Mouse (Mus musculus) heart, embryonic 10.5 days (tissue): Measurements from ENCODE around the gene Rdh9. TPM values are rescaled to one million over a fixed set of nuclear protein-coding genes. Genes with fewer than 3 reads are reported as not detected.
"Not testable (repeated sequence)": the region's sequence is repeated elsewhere in the genome, so short reads cannot be mapped to it uniquely, and the experiment has no call there.

Source experiments
- DNase-seq: peaks from one replicate; pipeline ENCODE4 v3.0.0-alpha.2; 2017; ENCODE audit warnings: low spot score
- H3K27ac ChIP-seq: fragments of 300-500 bp; sonication (generic); 2 replicates; pipeline ENCODE4 v1.5.1; 2016; ENCODE audit warnings: mild to moderate bottlenecking
- H3K27me3 ChIP-seq: fragments of 300-500 bp; sonication (generic); 2 replicates; pipeline ENCODE4 v1.6.1; 2016; ENCODE audit warnings: mild to moderate bottlenecking; ENCODE audit not compliant: poor library complexity, insufficient read depth, severe bottlenecking
- H3K36me3 ChIP-seq: fragments of 300-500 bp; sonication (generic); 2 replicates; pipeline ENCODE4 v1.6.1; 2016; ENCODE audit warnings: mild to moderate bottlenecking, moderate library complexity
- H3K4me1 ChIP-seq: fragments of 300-500 bp; sonication (generic); 2 replicates; pipeline ENCODE4 v1.6.1; 2016; ENCODE audit warnings: mild to moderate bottlenecking
- H3K4me3 ChIP-seq: fragments of 300-500 bp; sonication (generic); 2 replicates; pipeline ENCODE4 v1.5.1; 2016; ENCODE audit warnings: mild to moderate bottlenecking, moderate library complexity
- H3K9me3 ChIP-seq: fragments of 300-500 bp; sonication (generic); 2 replicates; pipeline ENCODE4 v1.6.1; 2016; ENCODE audit warnings: mild to moderate bottlenecking, moderate library complexity
- WGBS: fragments of 180-500 bp; shearing (Covaris S2); methylation state at CpG from one replicate; pipeline ENCODE4 v1.1.7; 2016; 5-methylcytosine and 5-hydroxymethylcytosine counted together
- polyA plus RNA-seq: library from polyadenylated mRNA; unstranded; fragments of >200 nt; fragmentation: Nextera tagmentation; extraction: Ambion mirVana; gene quantifications from 2 replicates; pipeline ENCODE4 v1.2.1, GENCODE M21; 2016

Rdh9 gene
- polyA plus RNA-seq, 1 experiment from 2014 or later, result 0.19 TPM

DNA sequence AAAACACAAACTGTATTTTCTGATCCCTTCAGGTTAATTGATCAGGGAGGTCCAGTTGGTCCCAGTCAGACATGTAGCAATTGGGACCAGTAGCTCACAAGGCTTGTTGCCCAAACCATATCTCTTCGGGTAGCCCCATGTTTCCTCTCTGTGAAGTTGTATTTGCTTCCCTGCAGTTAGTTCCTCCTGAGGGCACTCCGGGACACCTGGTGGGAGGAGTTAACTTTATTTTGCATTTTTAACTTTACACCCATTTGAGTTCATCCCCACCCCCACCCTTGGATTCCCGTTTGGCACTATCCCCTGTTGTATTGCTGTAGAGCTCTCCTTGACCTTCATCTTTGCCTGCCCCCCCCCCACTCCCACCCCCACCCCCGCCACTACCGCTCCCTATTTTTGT lies 30.3 kb upstream of the Rdh9 start:
- peaks cover 33% of the 10 kb centered on the region for H3K4me1 ChIP-seq
- H3K27ac ChIP-seq, result no peak overlapping the region
- H3K9me3 ChIP-seq, result no peaks in the 10 kb centered on the region
- no peak overlapping the region for H3K4me3 ChIP-seq
- no peaks in the 10 kb centered on the region for H3K27me3 ChIP-seq
- 72% methylated on average over 5 of the region's 5 CpGs for WGBS
- H3K36me3 ChIP-seq, result peaks cover 79% of the 10 kb centered on the region
- no peak for DNase-seq

DNA sequence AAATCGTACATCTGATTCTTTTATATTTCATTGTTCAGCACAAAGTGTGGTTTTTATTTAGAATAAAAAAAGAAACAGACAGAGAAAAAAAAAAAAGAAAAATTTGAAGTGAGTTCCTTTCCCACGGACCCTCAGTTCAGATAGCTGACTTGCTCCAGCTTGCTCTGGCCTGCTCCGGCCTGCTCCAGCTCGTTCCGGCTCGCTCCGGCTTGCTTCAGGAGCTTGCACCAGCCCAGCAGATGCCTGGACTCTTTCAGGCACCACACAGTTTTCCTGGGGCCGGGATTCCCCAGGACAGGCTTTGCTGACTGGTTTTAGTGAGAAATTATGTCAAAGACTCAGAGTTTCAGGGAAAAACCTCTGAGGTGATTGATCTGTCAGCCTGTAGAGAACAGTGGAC lies 28.9 kb upstream of the Rdh9 start:
- 87% methylated on average over 8 of the region's 8 CpGs for WGBS
- peak overlapping the region; percentile 56; the same call in 1 of the 2 replicates for H3K27ac ChIP-seq
- peaks cover 31% of the 10 kb centered on the region for H3K4me1 ChIP-seq
- no peak for DNase-seq
- H3K27me3 ChIP-seq, result no peaks in the 10 kb centered on the region
- H3K4me3 ChIP-seq, result 0 out of 2 replicates have a peak overlapping the region, but pooled peaks have one; percentile 29
- H3K9me3 ChIP-seq, result no peaks in the 10 kb centered on the region
- peaks cover 68% of the 10 kb centered on the region for H3K36me3 ChIP-seq

DNA sequence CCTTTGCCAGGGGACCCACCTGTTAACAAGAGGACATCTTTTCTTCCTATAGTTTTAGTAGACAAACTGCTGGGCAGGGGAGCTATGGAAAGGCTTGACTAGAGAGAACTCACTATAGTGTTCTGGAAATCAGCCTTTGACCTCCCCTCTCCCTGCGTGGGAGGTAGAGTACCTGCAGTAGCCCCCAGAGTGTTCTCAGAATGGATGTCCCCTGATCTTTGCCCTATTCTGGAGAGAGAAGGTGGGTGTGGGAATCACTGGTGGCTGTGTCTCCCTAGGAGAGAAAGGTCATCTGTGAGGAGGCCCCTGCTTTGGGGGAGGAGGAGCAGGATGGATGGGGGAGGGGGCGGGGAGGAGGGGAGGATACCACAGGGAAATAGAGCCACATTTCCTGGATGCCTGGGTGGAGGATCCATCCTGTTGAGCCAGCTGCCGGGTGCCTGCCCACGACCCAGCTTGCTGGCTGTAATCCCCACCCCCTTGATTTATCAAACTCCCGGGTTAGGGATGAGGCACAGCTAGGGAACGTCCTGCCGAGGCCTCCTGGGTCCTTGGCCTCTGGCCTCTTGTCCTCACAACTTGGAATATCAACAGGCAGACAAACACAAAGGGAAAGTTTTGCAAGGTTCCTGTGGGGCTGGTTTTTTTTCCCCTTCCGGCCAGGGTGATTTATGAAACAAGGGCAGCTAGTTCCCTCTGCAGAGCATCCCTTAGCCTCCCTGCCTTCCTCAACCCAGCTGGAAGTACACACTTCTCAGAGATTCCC lies 27.2 kb upstream of the Rdh9 start:
- peaks cover 51% of the 10 kb centered on the region for H3K36me3 ChIP-seq
- peak overlapping the region; percentile 58 for H3K4me3 ChIP-seq
- H3K27ac ChIP-seq, result peak overlapping the region; percentile 72

DNA sequence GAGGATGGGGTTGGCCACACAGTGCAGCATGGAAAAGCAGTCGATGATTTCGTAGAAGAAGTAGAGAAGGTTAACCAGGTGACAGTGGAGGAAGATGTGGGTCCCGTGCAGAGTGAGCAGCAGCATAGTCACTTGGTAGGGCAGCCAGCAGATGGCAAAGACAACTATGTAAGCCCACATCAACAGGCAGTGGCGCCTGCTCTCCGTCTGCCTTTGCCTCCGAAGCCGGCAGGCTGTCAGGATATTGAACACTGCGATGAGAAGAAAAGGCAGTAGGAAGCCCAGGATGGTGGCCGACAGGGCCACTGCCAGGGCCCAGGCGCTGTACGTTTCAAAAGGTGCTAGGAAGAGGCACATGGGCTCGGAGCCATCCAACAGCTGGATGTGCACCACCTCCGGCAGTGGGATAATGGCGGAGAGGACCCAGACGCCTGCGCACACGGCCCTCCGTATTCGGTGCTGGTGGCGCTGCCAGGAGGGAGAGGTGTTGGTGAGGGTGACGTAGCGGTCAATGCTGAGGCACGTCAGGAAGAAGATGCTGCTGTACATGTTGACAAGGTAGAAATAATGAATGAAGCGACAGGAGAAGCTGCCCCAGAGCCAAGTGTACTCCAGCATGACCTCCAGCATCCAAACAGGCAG lies 25.9 kb upstream of the Rdh9 start:
- WGBS, result 44% methylated on average over 24 of the region's 24 CpGs
- peaks cover 34% of the 10 kb centered on the region for H3K4me1 ChIP-seq
- peak overlapping the region; percentile 72 for H3K27ac ChIP-seq
- no peaks in the 10 kb centered on the region for H3K9me3 ChIP-seq
- DNase-seq, result peak; percentile 71
- peak overlapping the region; percentile 58 for H3K4me3 ChIP-seq
- H3K36me3 ChIP-seq, result peaks cover 40% of the 10 kb centered on the region
- no peaks in the 10 kb centered on the region for H3K27me3 ChIP-seq

More for the DNA sequence above, 27.2 kb upstream of the Rdh9 start:
- WGBS, result 10% methylated on average over 8 of the region's 8 CpGs
- Histone ChIP-seq H3K9me3 (no peaks in the 10 kb centered on the region), H3K4me1 (peaks cover 31% of the 10 kb centered on the region), H3K27me3 (no peaks in the 10 kb centered on the region)
- no peak for DNase-seq

DNA sequence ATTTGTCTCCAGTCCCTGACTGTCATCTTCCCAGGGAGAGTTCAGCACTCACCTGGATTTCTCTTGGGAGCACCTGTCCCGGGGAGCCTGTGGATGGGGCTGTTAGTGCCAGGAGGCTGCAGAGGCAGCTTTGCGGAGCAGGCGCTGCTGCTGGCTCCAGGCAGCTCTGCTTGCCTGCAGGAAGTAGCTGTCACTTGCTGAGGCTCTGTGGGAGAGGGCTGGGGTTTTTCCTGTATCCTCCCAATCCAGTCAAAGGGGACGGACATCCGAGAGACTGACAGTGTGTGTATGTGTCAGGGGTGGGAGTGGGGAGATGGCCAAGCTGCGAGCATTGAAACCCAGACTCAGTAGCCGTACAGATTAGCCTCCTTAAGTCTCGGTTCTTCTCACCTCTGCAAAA lies 24.6 kb upstream of the Rdh9 start, which contains the start of gene Gpr182:
Gpr182 (minus strand) TSS at position 185 of the 400 bp plus-strand sequence.
- H3K27ac ChIP-seq, result peak within 1 kb of the TSS; percentile 48; the same call in 1 of the 2 replicates
- peak within 1 kb of the TSS; percentile 58 for H3K4me3 ChIP-seq
- H3K36me3 ChIP-seq, result peaks cover 28% of the 10 kb centered on the region
- WGBS, result 35% methylated on average over 8 of the region's 8 CpGs
- H3K4me1 ChIP-seq, result peaks cover 35% of the 10 kb centered on the region
- no peaks in the 10 kb centered on the region for H3K27me3 ChIP-seq
- no peaks in the 10 kb centered on the region for H3K9me3 ChIP-seq
- DNase-seq, result peak; percentile 82

DNA sequence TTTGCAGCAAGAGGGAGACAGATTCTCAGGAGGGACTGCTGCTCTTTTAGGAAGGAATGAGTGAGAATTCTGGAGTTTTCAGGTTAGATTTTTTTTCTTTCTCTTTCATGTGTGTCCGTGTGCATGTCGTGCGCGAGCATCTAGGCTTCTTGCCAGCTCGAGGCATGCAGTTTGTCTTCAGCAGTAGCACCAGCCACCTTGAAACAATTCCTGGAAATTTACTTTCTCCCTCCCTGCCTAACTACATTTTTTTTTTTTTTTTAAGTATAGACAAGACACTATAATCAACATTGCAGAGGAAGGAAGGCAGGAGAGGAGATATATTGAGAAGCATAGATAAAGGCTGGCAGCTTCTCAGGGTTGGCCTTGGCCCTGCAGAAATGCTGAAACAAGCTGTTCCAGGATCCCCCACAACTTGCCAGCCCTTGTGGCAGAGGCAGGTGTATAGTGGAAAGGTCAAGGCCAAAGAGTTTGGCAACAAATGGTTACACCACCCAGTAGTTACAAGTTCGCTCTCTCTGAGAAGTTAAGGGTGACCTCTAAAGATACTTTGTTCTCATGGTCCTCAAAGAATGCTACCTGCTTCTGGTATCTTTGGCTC lies 21.5 kb upstream of the Rdh9 start:
- no peaks in the 10 kb centered on the region for H3K9me3 ChIP-seq
- 65% methylated on average over 6 of the region's 6 CpGs for WGBS
- H3K27ac ChIP-seq, result 0 out of 2 replicates have a peak overlapping the region, but pooled peaks have one; percentile 23
- H3K36me3 ChIP-seq, result 0 out of 2 replicates have a peak, but pooled peaks cover 6% of the 10 kb centered on the region
- H3K27me3 ChIP-seq, result no peaks in the 10 kb centered on the region
- peaks cover 18% of the 10 kb centered on the region for H3K4me1 ChIP-seq
- no peak for DNase-seq
- H3K4me3 ChIP-seq, result no peak overlapping the region

DNA sequence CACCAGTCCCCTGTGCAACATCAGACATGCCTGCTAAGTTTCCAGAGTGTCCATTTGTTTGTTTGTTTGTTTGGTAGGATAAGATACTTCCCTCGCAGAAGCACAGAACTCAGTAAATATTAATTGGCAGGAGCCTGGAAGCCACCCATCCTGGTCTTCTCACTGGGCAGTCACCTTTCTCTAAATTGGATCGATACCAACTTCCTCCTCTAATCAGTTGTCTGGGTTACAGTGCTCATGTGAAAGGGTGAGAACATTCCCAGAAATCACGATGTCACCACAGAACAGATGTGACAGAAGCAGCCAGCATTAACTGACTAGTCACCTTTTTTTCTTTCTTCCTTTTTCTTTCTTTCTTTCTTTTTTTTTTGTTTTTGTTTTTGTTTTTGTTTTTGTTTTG lies 20.9 kb upstream of the Rdh9 start:
- Histone ChIP-seq H3K4me1 (peaks cover 14% of the 10 kb centered on the region), H3K4me3 (no peak overlapping the region), H3K9me3 (no peaks in the 10 kb centered on the region), H3K27me3 (no peaks in the 10 kb centered on the region), H3K36me3 (0 out of 2 replicates have a peak, but pooled peaks cover 4% of the 10 kb centered on the region), H3K27ac (no peak overlapping the region)
- DNase-seq, result no peak
- WGBS, result 60% methylated on average over 3 of the region's 3 CpGs

DNA sequence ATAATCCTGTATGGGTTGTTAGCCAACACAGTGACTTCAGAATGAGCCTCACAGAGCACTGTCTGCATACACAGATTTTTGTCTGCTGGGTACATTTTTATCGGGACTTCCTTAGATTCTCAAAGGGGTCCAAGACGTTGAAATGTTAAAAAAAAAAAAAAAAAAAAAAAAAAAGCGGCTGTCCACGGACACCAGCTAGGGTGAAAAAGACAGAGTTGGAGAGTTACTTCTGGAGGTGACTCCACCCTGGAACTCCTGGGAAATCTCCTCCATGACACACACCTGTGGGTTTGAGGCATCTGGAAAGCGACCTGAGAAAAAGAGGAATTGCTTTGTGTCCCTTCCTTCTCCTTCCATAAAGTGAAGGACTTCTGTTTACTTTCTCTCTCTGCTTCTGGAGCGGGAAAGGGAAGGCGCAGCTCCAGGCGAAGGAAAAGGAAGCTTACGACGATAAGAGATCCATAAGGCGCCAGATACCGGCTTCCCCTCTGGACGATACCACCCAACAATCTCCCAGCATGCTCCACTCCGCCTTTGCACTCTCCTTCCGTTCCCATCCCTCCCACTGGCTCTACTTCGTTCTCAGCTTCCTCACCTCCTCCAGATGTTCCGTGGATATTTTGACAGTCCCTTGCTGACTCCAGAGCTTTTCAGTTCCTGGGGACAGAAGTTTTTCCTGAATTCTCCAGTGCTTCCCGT lies 20.3 kb upstream of the Rdh9 start:
- H3K27me3 ChIP-seq, result no peaks in the 10 kb centered on the region
- no peak for DNase-seq
- no peaks in the 10 kb centered on the region for H3K36me3 ChIP-seq
- H3K4me3 ChIP-seq, result peak overlapping the region; percentile 47
- 27% methylated on average over 18 of the region's 18 CpGs for WGBS
- peak overlapping the region; percentile 56 for H3K27ac ChIP-seq
- no peaks in the 10 kb centered on the region for H3K9me3 ChIP-seq
- peaks cover 9% of the 10 kb centered on the region for H3K4me1 ChIP-seq

DNA sequence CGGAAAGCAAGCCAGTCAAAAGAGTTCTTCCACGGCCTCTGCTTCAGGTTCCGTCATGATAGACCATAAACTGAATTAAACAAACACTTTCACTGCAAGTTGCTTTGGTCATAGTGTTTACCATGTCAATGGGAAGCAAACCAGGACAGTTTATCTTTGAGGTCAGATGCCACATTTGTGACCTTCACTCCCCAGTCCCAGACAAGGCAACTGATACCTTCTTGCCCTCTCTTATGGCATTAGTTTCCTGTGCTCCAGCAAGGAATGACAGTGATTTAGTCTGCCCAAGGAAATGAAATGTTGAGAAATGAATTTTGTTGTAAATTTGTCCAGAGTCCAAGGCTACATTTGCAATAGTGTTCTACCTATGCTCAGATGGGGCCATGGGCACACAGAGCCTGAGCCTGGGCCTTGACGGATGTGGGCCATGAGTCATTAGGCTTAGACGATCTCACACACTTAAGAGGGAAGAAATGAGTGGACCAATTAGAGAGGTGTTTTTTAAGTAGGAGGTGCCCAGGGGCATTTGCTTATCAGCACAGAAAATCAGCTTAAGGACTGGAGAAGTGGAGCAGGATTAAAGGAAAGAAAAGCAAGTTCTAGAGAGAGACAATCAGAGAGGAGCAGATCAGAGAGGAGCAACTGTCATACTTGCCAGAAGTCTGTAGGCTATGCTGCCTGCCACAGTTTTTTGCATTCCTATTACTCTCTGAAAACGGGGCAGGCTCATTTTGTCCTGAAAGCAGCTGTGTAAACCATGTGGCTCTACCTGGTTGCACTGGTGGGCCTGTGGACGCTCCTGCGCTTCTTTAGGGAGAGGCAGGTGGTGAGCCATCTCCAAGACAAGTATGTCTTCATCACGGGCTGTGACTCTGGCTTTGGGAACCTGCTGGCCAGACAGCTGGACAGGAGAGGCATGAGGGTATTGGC lies 16.7 kb upstream of the Rdh9 start, which contains the start of the genes Rdh1 and Rdh16f1:
Rdh1 (plus strand) TSS at position 541 of the 930 bp plus-strand sequence.
Rdh16f1 (plus strand) TSS at position 607 of the 930 bp plus-strand sequence.
- Histone ChIP-seq H3K9me3 (no peaks in the 10 kb centered on the region), H3K36me3 (no peaks in the 10 kb centered on the region), H3K4me1 (peaks cover 6% of the 10 kb centered on the region), H3K27ac (no peak within 1 kb of the TSS), H3K27me3 (no peaks in the 10 kb centered on the region), H3K4me3 (no peak within 1 kb of the TSS)
- peak; percentile 66 for DNase-seq
- 61% methylated on average over 9 of the region's 9 CpGs for WGBS

DNA sequence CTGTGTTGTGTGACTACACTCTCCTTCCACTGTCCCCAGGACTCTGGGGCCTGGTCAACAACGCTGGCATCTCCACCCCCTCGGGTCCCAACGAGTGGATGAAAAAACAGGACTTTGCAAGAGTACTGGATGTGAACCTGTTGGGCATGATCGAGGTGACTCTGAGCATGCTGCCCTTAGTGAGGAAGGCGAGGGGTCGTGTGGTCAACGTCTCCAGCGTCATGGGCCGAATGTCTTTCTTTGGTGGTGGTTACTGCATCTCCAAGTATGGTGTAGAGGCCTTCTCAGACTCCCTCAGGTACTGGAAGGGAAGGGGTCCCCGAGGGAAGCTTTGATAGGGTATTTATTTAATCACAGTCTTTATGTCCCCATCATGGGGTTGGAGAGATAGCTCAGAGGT lies 13.3 kb upstream of the Rdh9 start:
- not testable (repeated sequence) for H3K36me3 ChIP-seq, H3K27ac ChIP-seq, H3K9me3 ChIP-seq, H3K4me3 ChIP-seq, H3K4me1 ChIP-seq, H3K27me3 ChIP-seq
- peak; percentile 56 for DNase-seq
- WGBS, result 75% methylated on average over 10 of the region's 10 CpGs

DNA sequence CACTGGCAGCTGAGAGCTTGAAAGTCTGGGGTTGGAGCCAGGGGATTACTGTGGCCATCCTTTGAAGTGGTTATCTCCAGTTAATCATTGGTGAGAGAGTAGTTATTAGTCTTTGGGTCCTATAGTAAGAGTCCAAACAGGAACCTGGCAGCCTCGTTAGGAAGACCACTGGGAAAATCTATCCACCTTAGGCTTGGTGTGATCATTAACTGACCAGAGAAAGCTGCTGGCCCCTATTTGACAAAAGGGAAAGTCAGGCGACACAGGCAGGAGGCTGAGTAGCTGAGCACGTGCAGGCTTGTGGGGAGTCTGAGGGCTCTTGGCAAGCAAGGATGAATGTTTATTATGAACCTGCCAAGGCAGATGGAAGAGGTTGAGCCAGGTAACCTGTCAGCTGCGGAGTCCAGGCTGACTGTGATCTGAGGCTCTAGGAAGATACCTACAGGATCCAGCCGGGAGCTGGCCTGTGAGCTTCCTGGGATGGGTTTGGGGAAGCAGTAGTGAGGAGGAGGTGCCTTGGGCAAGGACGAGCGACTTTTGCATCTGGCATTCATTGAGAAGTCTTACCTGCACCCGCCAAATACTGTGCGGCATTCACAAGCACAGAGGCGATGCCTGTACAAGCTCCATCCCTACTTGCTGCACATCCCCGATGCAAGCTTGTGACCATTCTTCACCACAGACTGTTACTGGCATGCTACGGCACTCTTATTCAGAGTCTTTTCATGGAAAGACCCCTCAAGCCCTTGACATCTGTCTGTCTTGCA lies 12.1 kb upstream of the Rdh9 start:
- DNase-seq, result peak; percentile 54
- Histone ChIP-seq H3K27me3 (no peaks in the 10 kb centered on the region), H3K4me1 (no peaks in the 10 kb centered on the region), H3K27ac (no peak overlapping the region), H3K4me3 (no peak overlapping the region), H3K9me3 (no peaks in the 10 kb centered on the region), H3K36me3 (no peaks in the 10 kb centered on the region)
- WGBS, result 66% methylated on average over 12 of the region's 12 CpGs
